Mouse (Mus musculus) v-Abl transformed pro-B cells (cell line): Measurements from ENCODE around the gene Nell1.

Experiments used
- in situ Hi-C, 2 experiments: fragments of 400-800 bp; cut with MboI; formaldehyde crosslinking; loops; one replicate each; pipeline ENCODE4 v1.15.1; 2025; ENCODE audit not compliant: unreplicated experiment in 2 of 2

Gene Nell1

GRCm38 (mm10) chr7:50773516-50773915, 798.9 kb downstream of the Nell1 start:
- in situ Hi-C loops = no loop called here

GRCm38 (mm10) chr7:50781105-50781504, 806.4 kb downstream of the Nell1 start:
- in situ Hi-C loops = no loop called here

- in situ Hi-C loops = no loop called here
Measured at GRCm38 (mm10) chr7:50783652-50784051, 809.0 kb downstream of the Nell1 start.

- in situ Hi-C loops = no loop called here
Measured at GRCm38 (mm10) chr7:50826180-50826579, 851.5 kb downstream of the Nell1 start.

GRCm38 (mm10) chr7:50832799-50833198, 858.1 kb downstream of the Nell1 start:
- in situ Hi-C loops = no loop called here

GRCm38 (mm10) chr7:50842646-50843045, 868.0 kb downstream of the Nell1 start:
- in situ Hi-C loops = no loop called here

- in situ Hi-C loops = no loop called here
Measured at GRCm38 (mm10) chr7:50847921-50848320, 873.3 kb downstream of the Nell1 start.

- in situ Hi-C loops = no loop called here
Measured at GRCm38 (mm10) chr7:50850271-50850670, 875.6 kb downstream of the Nell1 start.

- in situ Hi-C loops = no loop called here
Measured at GRCm38 (mm10) chr7:50870181-50870580, 895.5 kb downstream of the Nell1 start.

GRCm38 (mm10) chr7:50887625-50888024, 913.0 kb downstream of the Nell1 start:
- in situ Hi-C loops = no loop called here

GRCm38 (mm10) chr7:50899541-50900088, 925.0 kb downstream of the Nell1 start:
- in situ Hi-C loops = no loop called here
